Mouse (Mus musculus) G1E (cell line): ENCODE data around the gene Anxa1. TPM values are rescaled to one million over a fixed set of nuclear protein-coding genes. Genes with fewer than 3 reads are reported as not detected.

Experiments
- ATAC-seq: 2 replicates; pipeline ENCODE4 v1.8.0; 2016; ENCODE audit warnings: mild to moderate bottlenecking; ENCODE audit not compliant: insufficient number of reproducible peaks, poor library complexity, low FRiP score, severe bottlenecking; ENCODE audit errors: extremely low read depth
- DNase-seq: peaks from one replicate; pipeline ENCODE4 v3.0.0; 2012; ENCODE audit warnings: low spot score
- H3K27me3 ChIP-seq: 2 replicates; pipeline ENCODE4 v1.6.1; 2012; ENCODE audit warnings: mild to moderate bottlenecking, low read length, inconsistent platforms; ENCODE audit not compliant: insufficient read depth
- H3K36me3 ChIP-seq: replicated peaks from 2 replicates; pipeline ENCODE3; 2012; ENCODE audit warnings: mild to moderate bottlenecking, inconsistent platforms
- H3K4me1 ChIP-seq: 2 replicates; pipeline ENCODE4 v1.6.1; 2012; ENCODE audit warnings: low read depth, low read length, inconsistent platforms, mixed read lengths; ENCODE audit not compliant: insufficient read depth
- H3K4me3 ChIP-seq: 2 replicates; pipeline ENCODE4 v1.5.1; 2012; ENCODE audit warnings: low read depth, mild to moderate bottlenecking, inconsistent platforms, low read length, moderate library complexity, mixed read lengths
- H3K9me3 ChIP-seq: replicated peaks from 2 replicates; pipeline ENCODE4 v1.6.1; 2012; ENCODE audit warnings: inconsistent platforms
- CTCF ChIP-seq: IDR thresholded peaks from 2 replicates; pipeline ENCODE4 v1.5.1; 2012; ENCODE audit warnings: low read depth, low read length, inconsistent platforms, mixed read lengths
- GATA1 ChIP-seq: IDR thresholded peaks from 2 replicates; pipeline ENCODE4 v1.6.1; 2012; ENCODE audit warnings: borderline replicate concordance, low read length, inconsistent platforms, mixed read lengths
- GATA2 ChIP-seq: IDR thresholded peaks from 2 replicates; pipeline ENCODE4 v1.6.1; 2012; ENCODE audit warnings: low read depth, low read length, inconsistent platforms, borderline replicate concordance
- POLR2AphosphoS5 ChIP-seq: IDR thresholded peaks from 2 replicates; pipeline ENCODE4 v1.6.1; 2012; ENCODE audit warnings: low read depth, low read length, inconsistent platforms; ENCODE audit not compliant: insufficient replicate concordance
- TAL1 ChIP-seq: conservative IDR thresholded peaks from 2 replicates; pipeline ENCODE4 v1.6.1; 2012; ENCODE audit warnings: low read depth, low read length, inconsistent platforms, mixed read lengths
- polyA plus RNA-seq: library from polyadenylated mRNA; stranded (reverse); fragments of >175 nt; gene quantifications from 2 replicates; pipeline ENCODE4 v1.2.3, GENCODE M21; 2012
- total RNA-seq, 2 experiments: library from RNA; stranded (forward) in 1 of 2; stranded (reverse) in 1 of 2; fragments of 200-1000 nt in 1 of 2; fragments of >200 nt in 1 of 2; fragmentation: Nextera tagmentation in 1 of 2; gene quantifications; 2 replicates each; pipeline ENCODE4 v1.2.3; 2014 to 2017

Anxa1 gene
- total and polyA plus RNA-seq, 3 experiments, result 3.4 to 4.8 TPM; not detected in 1

DNA sequence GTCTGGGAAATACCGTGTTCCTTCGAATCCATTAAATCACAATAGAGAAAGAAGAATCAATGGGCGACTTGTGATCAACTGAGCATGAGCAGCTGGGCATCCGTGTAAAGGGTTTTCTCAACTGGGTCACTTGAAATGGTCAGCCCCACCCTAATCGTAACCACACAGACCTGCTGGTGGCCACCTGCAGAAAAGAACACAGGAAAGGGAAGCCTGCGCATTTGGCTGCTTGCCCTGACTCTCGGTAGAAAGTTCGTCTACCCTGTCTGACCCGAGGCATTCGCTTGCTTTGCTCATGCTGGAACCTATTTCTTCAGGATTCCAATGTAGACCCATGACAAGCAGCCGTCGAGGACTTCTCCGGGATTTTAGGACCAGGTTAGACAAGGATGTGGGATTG, 25.8 kb downstream of the Anxa1 start:
- Histone ChIP-seq H3K27me3 (no peaks in the 10 kb centered on the region), H3K4me3 (no peak overlapping the region), H3K4me1 (no peaks in the 10 kb centered on the region), H3K9me3 (no peaks in the 10 kb centered on the region), H3K36me3 (no peaks in the 10 kb centered on the region)
- ATAC-seq (no peak), DNase-seq (no peak)
- TF ChIP-seq CTCF (no peak), POLR2AphosphoS5 (no peak), GATA1 (no peak), GATA2 (no peak), TAL1 (no peak)

DNA sequence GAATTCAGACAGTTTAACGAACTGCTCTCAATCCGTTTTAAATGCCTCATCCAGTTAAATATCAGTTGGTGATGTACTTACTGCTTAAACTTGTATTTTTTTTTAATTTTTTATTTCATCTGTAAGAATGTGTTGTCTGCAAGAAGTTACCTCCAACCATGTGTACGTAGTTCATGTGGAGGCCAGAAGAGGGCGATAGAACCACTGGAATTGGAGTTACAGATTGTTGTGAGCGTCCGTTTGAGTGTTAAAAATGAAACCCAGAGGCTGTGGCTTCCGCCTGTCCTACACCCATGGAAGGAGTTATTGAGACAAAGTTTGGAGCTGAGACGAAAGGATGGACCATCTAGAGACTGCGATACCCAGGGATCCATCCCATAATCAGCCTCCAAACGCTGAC, 27.5 kb downstream of the Anxa1 start:
- no peaks in the 10 kb centered on the region for H3K36me3 ChIP-seq
- H3K27me3 ChIP-seq, result no peaks in the 10 kb centered on the region
- TF ChIP-seq GATA2 (no peak), GATA1 (no peak), CTCF (no peak), TAL1 (no peak), POLR2AphosphoS5 (no peak)
- H3K4me1 ChIP-seq, result no peaks in the 10 kb centered on the region
- DNase-seq (no peak), ATAC-seq (no peak)
- no peaks in the 10 kb centered on the region for H3K9me3 ChIP-seq
- H3K4me3 ChIP-seq, result no peak overlapping the region

DNA sequence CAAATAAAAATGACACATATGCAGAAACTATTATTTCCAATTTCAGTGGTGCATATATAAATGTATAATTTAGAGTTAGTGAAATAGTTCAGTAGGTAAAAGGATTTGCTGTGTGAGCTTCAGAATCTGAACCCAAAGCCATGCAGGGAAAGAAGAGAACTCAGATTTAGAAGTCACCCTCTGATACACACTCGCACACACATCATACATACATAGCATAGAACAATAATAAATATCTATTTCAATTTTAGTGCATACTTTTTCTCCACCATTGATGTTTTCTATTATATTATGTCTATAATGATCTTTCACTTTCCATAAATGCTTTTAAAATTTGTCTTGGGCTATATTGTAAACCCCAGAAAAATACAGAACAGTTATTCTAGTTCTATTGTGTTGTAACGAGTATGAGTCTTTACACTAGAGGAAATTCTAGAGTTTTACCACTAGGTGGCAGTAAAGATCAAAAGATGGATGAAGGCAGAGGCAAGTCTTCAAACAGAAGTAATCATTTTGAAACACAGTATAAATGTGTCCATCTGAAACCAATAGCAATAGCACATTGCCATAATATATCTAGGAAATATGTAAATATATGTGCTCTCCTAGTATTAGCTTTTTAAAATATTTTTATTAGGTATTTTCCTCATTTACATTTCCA, 28.7 kb downstream of the Anxa1 start:
- H3K27me3 ChIP-seq, result no peaks in the 10 kb centered on the region
- no peak overlapping the region for H3K4me3 ChIP-seq
- H3K36me3 ChIP-seq, result no peaks in the 10 kb centered on the region
- ATAC-seq, result no peak
- no peaks in the 10 kb centered on the region for H3K4me1 ChIP-seq
- TF ChIP-seq GATA2, result no peak
- TF ChIP-seq GATA1, result no peak
- no peak for TF ChIP-seq CTCF
- TF ChIP-seq POLR2AphosphoS5, result no peak
- no peaks in the 10 kb centered on the region for H3K9me3 ChIP-seq
- DNase-seq, result peak; percentile 7

DNA sequence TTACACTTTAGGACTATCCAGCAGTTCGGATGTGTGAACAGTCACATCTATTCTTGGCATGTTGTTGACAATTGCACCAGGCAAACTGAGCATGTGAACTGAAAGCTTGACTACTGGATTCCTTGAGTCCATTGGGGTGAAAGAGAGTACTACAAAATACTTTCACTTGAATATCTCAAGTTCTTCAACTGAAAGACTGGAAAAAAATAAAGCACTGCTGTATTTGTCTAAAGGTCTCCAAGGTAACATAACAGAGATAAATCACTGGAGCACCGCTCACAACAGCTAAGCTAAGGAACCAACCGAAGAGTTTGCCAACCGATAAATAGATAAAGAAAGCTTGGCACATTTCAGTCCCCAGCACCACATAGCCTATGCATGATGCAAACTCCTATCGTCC, 32.1 kb downstream of the Anxa1 start:
- no peak for ATAC-seq
- H3K36me3 ChIP-seq, result no peaks in the 10 kb centered on the region
- DNase-seq, result no peak
- no peaks in the 10 kb centered on the region for H3K9me3 ChIP-seq
- no peaks in the 10 kb centered on the region for H3K27me3 ChIP-seq
- no peak overlapping the region for H3K4me3 ChIP-seq
- TF ChIP-seq GATA1, result no peak
- no peak for TF ChIP-seq TAL1
- no peak for TF ChIP-seq CTCF
- TF ChIP-seq GATA2, result no peak
- no peak for TF ChIP-seq POLR2AphosphoS5
- no peaks in the 10 kb centered on the region for H3K4me1 ChIP-seq

DNA sequence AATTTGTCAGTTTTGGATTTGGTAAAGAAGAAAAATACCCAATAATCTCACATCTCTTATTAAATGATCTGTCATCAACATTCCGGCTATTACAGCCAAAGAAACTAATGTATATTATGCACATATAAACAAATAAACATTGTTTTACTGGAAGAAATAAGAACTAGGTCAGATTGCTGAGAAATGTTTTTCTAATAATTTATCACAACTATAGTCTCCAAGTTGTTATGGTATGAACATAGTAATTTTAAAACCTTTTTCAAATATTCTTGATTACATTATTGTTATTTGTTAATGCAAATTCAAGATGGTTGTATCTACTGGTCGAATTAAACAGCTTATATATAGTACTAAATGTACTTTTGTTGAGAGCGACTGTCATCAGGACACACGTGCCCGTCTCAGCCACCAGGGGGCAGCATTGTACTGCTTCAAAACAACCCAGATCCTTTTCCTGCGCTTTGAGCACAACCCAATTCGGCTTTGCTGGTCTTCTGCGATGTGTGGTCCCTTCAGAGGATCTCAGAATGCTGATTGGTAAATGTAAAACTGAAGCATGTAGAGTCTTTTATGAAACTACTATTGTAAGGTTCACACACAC, 45.3 kb downstream of the Anxa1 start:
- peak; percentile 2 for DNase-seq
- TF ChIP-seq GATA2 (no peak), CTCF (peak; percentile 59)
- no peaks in the 10 kb centered on the region for H3K36me3 ChIP-seq
- no peaks in the 10 kb centered on the region for H3K9me3 ChIP-seq
- no peaks in the 10 kb centered on the region for H3K4me1 ChIP-seq
- peak; percentile 34; the same call in 1 of the 2 replicates for ATAC-seq
- no peaks in the 10 kb centered on the region for H3K27me3 ChIP-seq
- H3K4me3 ChIP-seq, result no peak overlapping the region

DNA sequence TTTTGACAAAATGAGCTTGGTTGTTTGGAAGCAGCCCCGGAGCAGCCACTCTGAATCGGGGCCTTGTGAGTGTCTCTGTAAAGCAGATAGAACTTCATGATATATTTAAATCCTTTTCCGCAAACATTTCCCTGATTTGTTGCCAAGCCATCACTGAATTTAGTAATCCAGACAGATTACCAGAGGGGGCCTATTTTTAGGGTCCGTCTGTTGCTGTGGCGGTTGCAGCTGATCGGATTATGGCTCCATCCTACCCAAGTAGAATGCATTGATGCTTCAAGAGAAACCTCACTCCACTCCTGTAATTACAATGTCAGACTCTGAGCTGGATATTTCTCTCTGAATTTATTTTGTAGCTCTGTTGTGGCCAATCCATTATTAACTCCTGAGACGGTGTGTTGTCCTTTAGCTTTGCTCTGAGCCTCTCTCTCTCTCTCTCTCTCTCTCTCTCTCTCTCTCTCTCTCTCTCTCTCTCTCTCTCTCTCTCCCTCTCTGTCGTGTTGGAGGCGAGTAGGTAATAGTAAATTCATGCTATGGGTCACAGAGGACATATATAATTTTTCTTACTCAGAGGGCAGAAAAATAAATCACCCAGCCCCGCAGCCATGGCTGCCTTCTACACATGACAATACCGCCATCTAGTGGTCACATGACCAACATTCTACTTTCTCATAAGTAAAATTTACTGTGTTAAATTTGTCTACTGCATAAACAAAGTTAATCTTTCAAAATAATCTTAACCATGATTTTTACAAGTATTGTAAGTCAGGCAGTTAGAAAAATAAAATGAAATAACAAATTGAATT, 46.0 kb downstream of the Anxa1 start:
- no peak for ATAC-seq
- no peaks in the 10 kb centered on the region for H3K36me3 ChIP-seq
- no peaks in the 10 kb centered on the region for H3K27me3 ChIP-seq
- H3K4me1 ChIP-seq, result no peaks in the 10 kb centered on the region
- TF ChIP-seq TAL1 (no peak), POLR2AphosphoS5 (no peak), GATA2 (no peak), GATA1 (no peak), CTCF (no peak)
- H3K4me3 ChIP-seq, result no peak overlapping the region
- DNase-seq, result no peak
- no peaks in the 10 kb centered on the region for H3K9me3 ChIP-seq
